Mouse (Mus musculus): ENCODE measurements around the gene Dusp1. TPM values are rescaled to one million over a fixed set of nuclear protein-coding genes. Genes with fewer than 3 reads are reported as not detected.

The Dusp1 gene
- total and polyA plus RNA-seq, 3 experiments: 33.5 to 80.9 (median 67.7) TPM

- DNase-seq: peak; percentile 87
These were observed 58.9 kb downstream of the Dusp1 start for GRCm38 (mm10) chr17:26502808-26503671.

- DNase-seq: no peak
These were observed 60.1 kb downstream of the Dusp1 start for GRCm38 (mm10) chr17:26501826-26502225.

DNA sequence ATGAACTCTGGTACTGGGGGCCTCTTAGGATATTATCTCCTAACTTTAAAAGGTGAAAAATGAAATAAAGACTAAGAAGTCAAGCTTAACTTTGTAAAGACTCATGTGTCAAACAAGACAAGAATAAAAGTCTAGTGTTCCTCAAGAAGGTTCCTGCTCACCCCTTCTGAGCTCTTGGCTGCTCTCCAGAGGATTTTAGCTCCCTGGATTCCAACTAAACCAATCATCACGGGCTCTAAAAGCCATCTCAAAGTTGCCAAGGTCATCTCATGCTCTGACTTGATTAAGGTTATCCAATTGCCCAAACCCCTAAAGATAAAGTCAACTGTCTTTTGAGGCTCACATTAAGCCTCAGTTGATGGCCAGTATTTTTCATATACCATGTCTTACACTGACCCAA lies 63.3 kb downstream of the Dusp1 start:
- peak; percentile 61 for DNase-seq

GRCm38 (mm10) chr17:26497416-26497923 lies 64.5 kb downstream of the Dusp1 start:
- DNase-seq: peak; percentile 49

DNA sequence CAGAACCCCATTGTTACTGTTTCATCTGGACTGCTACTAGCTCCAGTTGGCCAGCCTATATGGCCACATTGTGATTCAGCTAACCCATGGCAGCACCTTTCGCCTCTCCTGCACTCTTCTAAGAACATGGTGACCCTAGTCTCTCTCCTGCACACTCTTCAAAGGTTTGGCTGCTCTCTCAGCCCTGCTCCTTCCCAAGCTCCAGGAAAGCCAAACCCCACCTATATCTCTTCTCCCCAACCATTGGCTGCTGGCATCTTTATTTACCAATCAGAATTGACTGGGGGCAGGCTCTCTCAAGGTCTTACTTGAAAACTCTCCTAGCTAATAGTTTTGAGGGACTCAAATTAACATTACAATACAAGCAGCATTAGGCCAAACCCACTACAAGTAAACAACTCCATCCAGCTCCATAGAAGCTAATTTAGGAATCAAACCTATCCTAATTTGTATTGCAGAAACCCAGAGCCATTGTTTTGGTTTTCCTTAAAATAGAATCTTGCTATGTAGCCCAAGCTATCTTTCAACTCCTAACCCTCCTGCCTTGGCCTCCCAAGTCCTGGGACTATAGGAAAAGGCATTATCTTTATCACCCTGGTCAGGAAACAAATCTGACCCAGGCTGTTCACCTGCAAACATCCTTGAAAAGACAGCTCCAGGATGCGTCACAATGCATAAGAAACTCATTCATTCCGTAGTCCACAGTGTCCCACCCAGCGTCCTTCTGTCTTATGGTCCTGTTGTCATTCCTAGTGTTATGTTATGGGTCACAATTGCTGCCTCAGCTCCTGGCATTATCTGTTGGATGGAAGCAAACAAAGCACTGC lies 67.1 kb downstream of the Dusp1 start:
- no peak for DNase-seq

DNA sequence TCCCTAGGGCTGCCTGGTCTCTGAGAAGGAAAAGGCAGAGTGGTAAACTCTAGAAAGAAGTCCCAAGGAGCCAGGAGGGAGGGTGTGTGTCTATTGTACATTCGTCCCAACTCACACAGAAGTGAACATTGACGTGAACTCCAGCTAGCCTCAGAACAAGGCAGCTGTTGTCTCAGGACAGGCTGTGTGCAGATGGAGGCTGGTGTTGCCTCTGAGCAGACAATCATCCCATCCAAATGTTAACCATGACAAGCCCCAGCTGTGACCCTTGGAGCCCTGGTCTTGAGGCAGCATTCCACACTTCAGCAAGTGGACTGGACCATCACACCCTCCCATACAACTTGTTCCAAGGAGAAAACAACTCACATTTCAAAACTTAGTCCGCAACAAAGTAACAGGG lies 69.7 kb downstream of the Dusp1 start:
- DNase-seq: no peak

DNA sequence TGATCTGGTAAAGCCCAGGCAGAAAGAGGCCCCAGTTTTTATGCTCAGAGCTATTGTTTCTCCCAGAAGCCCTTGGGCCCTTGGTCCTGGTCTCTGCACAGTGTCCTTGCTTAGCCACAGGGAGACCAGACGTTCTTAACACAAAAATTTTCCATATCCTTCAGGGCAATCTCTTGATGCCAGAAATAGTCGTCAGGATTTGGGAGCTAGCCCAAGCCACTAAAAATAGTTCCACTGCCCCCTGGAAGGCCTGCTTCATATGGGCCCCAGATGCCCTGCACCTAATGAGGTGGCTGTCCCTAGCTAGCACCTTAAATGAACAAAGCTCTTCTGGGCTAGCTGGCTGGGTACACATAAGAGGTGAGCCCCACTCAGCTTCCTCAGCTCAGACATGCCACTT lies 71.0 kb downstream of the Dusp1 start:
- DNase-seq: peak; percentile 50

DNA sequence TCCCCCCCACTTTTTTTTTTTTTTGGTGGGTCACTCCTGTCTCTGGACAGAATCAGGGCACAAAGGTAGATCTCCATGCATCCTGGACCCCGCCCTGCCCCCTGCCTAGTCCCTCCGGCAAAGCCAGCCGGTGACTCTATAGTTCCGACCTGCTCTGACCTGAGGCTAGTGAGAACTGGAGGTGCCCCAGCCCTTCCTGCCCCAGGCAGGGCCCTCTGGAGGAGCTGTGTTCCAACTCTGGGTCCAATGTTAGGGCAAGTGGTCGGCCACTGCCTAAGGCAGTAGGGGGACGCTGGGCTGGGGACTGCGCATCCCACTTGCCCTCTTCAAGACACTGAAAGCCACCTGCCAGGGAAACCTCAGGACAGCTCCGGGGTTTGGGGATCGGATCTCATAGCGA lies 71.9 kb downstream of the Dusp1 start:
- no peak for DNase-seq

DNA sequence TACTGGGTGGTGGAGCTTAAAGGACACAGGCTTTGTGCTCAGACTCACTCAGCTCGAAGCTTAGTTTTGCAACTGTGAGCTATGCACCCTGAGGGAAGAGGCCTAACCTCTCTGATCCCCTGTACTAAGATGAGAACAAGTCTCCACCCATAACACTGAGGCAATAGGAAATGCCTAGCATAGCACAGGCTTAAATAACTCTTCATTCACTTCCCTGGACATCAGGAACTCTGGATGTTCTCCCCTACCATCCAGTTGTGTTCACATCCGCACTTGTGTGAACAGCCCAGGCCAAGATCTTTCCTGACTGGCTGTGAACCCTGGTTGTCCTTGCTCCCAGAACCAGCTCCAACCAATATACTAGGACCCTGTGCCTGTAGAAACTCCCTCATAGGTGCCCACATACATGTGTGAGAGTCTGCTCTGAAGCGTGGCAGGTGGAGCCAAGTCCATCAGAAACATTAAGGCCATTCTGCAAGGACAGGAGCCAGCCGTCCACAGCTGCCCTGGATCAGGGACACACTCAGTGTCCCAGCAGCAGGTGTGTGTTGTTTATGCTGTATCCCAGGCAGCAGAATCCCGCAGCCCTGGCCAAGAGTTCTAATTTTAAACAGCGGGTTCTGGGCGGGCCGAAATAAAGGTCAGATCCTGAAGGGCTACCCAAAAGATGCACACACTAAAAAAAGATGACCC lies 73.1 kb downstream of the Dusp1 start:
- no peak for DNase-seq

DNA sequence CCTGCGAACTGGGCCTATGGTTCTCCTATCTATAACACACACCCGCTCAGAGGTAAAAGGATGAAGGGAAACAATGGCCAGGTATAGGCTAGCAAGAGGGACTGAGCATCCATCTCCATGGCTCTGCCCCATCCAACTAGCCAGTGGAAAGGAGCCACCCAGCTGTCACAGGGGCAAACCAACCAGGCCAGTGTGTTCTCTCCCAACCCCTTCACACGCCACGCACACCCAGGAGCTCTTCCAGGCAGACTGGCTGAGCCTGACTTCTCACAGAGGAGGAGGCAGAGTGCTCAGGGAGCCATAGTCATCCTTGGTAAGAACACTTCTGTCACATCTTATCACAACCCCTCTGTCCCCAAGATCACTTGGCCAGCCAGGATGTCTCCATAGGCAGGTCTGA lies 74.0 kb downstream of the Dusp1 start:
- DNase-seq: no peak

GRCm38 (mm10) chr17:26487266-26487665 lies 74.7 kb downstream of the Dusp1 start:
- DNase-seq: peak; percentile 73

DNA sequence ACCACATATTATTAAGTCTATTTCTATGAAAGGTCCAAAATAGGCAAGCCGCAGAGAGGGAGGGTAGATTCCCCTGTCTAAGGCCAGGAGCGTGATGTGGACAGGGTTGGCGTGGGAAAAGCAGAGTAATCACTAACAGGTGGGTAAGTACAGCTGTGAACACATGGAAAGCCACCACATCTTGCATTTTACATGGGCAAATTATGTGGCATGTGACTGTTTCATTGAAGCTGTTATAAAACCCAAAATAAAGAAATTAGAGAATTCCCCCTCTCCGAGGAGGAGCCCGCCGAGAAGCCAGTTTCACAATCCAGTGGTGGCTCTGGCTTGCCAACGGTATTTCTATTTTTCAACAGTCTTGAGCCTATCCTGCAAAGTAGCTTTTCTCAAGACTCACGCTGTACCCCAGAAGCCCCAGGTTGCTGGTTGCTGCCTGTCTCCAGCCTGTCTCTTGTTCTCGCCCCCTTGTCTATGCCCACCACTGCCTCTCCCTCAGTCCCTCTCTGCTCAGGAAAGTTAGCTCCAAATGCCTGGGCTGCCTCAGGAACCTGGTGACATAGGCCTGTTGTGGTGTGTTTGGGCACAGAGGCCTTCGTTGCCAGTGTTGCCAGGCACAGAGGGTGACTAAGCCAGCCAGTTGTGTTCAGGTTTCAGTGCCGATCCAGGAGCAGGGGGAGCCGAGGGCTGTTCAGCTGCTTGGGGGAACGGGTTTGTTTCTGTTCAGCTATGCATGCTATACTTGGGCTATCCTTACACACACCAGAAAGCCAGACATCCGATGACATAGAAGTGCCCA lies 77.1 kb downstream of the Dusp1 start:
- no peak for DNase-seq

DNA sequence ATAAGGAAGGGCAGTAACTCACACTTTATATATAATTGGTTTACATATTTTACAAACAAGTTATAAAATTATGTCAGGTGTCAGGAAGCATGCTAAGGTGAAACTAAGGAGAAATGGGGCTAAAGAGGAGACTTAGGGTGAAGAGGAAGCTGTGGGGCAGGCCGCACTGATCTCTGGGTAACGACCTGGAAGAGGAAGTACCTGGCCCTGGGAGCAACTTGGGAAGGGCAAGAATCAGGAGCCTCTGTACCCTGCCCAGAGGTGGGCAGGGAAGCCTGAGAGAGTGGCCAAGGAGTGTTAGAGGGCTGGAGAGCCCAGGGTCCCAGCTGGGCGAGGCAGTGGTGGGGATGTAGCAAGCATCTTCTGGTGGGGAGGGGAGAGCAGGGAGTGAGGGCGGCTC lies 81.0 kb downstream of the Dusp1 start:
- DNase-seq: no peak

DNA sequence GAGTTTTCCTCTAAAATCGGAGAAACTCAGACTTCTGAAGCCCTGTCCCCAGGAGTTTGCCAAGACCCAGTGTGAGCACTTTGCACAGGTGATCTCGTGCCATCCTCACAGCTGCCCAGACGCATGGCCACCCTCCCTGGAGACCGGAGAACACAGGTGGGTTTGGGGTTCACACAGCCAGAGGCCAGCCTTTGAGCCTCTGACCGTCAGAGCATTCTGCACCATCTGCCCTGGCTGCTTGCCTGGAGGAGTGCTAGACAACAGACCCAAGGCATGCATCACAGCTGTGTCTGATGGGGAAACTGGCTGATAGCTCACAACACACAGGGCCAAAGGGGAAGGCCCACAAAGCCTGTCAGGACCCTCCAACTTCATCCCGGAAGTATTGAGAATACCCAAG lies 82.3 kb downstream of the Dusp1 start:
- no peak for DNase-seq

DNA sequence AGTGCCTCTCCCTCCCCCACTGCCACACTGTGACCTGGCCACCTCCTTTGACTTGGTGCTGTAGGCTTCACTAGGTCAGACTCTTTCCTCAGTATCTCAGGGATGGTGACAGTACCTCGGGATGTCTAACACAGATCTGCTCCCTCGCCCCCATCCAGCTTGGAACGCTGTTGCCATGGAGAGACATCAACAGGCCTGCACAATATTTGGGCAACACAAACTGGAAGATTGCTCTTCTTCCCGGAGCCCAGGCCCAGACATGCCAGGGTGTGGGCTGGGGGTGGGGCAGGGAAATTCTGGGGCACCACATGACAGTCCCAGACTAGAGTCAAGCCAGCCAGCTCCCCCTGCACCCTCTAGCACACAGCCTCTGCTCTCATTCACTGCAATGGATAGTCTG lies 83.3 kb downstream of the Dusp1 start:
- DNase-seq: no peak

DNA sequence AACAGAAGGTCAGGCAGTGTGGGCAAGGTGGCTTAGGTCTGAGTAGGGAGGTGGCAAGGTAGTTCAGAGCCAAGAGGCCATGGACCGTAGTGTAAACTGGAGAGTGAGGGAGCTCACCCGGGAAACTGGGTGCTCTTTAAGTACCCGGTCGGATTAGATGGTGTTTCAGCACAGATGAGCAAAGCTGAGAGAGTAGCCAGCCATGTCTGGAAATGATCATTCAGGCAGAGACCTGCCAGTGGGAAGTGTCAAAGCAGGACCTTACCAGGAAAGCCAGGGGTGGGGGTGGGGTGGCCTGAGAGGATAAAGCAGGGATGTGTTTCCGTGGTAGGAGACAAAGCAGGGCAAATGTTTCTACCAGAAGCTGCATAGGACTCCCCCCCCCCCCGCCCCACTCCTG lies 85.1 kb downstream of the Dusp1 start:
- no peak for DNase-seq

DNA sequence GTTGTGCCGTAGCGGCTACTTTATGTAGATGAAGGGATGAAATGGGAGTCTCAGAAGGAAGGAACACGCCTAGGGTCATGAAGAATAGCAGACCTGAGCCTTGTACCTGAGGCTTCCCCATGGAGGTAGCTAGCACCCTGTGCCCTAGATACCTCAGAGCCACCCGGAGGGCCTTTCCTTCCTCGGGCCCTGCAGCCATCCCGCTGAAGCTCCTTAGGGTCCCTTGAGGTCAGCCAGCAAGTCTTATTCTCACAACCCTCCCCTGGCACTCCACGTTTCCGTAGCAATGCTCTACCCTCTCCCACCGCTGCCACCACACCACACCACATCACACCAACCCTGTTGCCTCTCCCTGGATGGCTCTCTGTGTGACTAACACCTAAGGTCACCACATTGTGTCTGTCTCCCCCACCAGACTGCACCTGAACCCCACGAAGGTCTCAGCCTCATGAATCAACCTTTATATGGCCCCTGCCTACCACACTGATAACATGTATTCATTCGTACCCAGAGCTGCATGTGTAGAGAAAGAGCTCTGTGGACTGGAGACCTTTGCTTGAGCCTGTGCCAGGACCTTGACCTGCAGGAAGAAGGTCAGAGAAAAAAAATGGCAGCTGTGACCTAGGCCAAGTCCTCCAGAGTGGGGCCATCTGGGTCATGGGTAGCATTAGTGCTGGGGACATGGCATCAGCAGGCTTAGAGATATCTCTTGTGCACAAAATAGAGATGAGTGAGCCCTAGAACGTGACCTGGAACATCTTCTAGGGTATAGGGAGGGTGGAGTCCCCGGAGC lies 93.6 kb downstream of the Dusp1 start:
- peak; percentile 41 for DNase-seq

GRCm38 (mm10) chr17:26467619-26468018 lies 94.3 kb downstream of the Dusp1 start:
- no peak for DNase-seq

- DNase-seq: peak; percentile 76
These were observed 95.2 kb downstream of the Dusp1 start for GRCm38 (mm10) chr17:26466741-26467150.

DNA sequence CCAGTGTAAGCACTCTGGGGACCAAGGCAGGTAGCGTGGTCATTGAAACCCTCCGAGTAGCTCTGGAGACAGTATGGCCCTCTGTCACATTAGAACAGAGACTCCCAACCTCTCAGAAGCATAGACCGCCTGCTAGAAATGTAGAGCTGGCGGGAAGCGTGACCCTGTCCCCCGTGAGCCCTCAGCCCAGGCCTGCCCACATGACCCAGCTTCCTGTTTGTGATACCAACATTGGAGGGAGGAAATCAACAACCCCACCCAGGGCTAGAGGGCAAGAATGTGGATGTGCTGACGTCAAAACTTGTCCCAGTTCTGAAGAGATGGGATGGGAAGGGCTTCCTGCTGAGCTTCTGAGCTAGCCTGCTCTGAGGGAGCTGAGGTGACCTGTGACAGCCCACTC lies 97.0 kb downstream of the Dusp1 start:
- peak; percentile 84 for DNase-seq

GRCm38 (mm10) chr17:26464481-26464880 lies 97.4 kb downstream of the Dusp1 start:
- no peak for DNase-seq
